Mouse (Mus musculus) cortical plate, adult 2 months (tissue): Measurements from ENCODE around the gene Ankrd34a.

Experiments used
- CTCF ChIP-seq: fragments of 200-500 bp; IDR thresholded peaks from 2 replicates; pipeline ENCODE4 v1.5.1; 2011; ENCODE audit warnings: mild to moderate bottlenecking, control low read depth, low read length; ENCODE audit not compliant: insufficient read depth; ENCODE audit errors: extremely low read depth
- POLR2A ChIP-seq: fragments of 200-500 bp; IDR thresholded peaks from 2 replicates; pipeline ENCODE4 v1.6.1; 2011; ENCODE audit warnings: mild to moderate bottlenecking, low read length, control low read depth; ENCODE audit not compliant: insufficient read depth; ENCODE audit errors: extremely low read depth

DNA sequence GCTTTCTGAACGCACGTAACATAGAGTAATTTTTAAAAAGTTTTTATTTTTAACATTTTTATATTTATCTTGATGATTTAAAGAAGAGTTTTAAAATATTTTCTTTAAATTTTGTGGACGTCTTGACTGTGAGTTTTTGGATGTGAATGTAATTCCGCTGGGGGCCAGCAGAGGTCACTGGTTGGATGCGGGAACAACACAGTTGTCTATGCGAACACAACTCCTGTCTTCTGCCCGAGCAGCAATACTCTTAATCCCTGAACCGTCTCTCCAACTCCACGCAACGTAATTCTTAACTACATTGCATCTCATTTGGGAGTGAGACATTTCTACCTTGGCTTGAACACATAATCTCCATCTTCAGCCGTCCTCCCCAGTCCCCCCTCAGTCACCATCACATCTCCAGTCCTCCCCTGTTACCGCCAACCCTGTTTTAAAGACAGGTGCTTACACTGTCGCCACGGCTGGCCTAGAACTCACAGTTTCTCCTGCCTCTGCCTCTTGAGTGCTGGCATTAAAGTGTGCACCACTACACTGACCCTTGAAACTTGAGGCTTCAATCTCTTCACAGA lies 49.0 kb upstream of the Ankrd34a start:
- TF ChIP-seq POLR2A: no peak
- peak; percentile 80 for TF ChIP-seq CTCF
